Mouse (Mus musculus) myocyte (in vitro differentiated cells): ENCODE measurements around the gene Celf5. TPM values are rescaled to one million over a fixed set of nuclear protein-coding genes. Genes with fewer than 3 reads are reported as not detected.

Experiments
- H3K27me3 ChIP-seq: one replicate; pipeline ENCODE4 v1.6.1; 2011; ENCODE audit not compliant: control insufficient read depth, insufficient read depth, insufficient read length
- H3K36me3 ChIP-seq: one replicate; pipeline ENCODE4 v1.6.1; 2011; ENCODE audit not compliant: control insufficient read depth, insufficient read depth
- H3K4me2 ChIP-seq: one replicate; pipeline ENCODE4 v1.6.1; 2011; ENCODE audit warnings: low read depth, control low read depth
- H3K4me3 ChIP-seq: one replicate; pipeline ENCODE4 v1.5.1; 2011; ENCODE audit warnings: mild to moderate bottlenecking, control low read depth, moderate library complexity
- H3K79me2 ChIP-seq: one replicate; pipeline ENCODE4 v1.6.1; 2011; ENCODE audit not compliant: control insufficient read depth, insufficient read depth
- H3ac ChIP-seq: one replicate; pipeline ENCODE4 v1.6.1; 2011; ENCODE audit not compliant: control insufficient read depth, insufficient read length
- CEBPB ChIP-seq: IDR thresholded peaks from 2 replicates; pipeline ENCODE4 v1.6.1; 2011; ENCODE audit warnings: mild to moderate bottlenecking, moderate library complexity; ENCODE audit not compliant: poor library complexity, insufficient read depth, severe bottlenecking
- E2F4 ChIP-seq: IDR thresholded peaks from one replicate; pipeline ENCODE4 v1.6.1; 2011; ENCODE audit warnings: mild to moderate bottlenecking, control low read depth, moderate library complexity; ENCODE audit not compliant: insufficient read depth
- MAX ChIP-seq: IDR thresholded peaks from one replicate; pipeline ENCODE4 v1.6.1; 2011; ENCODE audit warnings: low read depth, mild to moderate bottlenecking, control low read depth
- MYOD1 ChIP-seq, 3 experiments: IDR thresholded peaks; one replicate each; pipeline ENCODE4 v1.6.1; 2011; ENCODE audit warnings: control low read depth in 2 of 3, low read depth in 2 of 3, mild to moderate bottlenecking in 2 of 3, moderate library complexity in 1 of 3; ENCODE audit not compliant: insufficient read length in 2 of 3, control insufficient read depth in 1 of 3
- MYOG ChIP-seq, 3 experiments: IDR thresholded peaks; one replicate each; pipeline ENCODE4 v1.6.1; 2011; ENCODE audit warnings: control low read depth in 2 of 3, low read depth in 2 of 3, mild to moderate bottlenecking in 2 of 3; ENCODE audit not compliant: insufficient read length in 2 of 3, control insufficient read depth in 1 of 3, insufficient read depth in 1 of 3
- POLR2A ChIP-seq: IDR thresholded peaks from one replicate; pipeline ENCODE4 v1.6.1; 2011; ENCODE audit warnings: low read depth, mild to moderate bottlenecking, control low read depth, moderate library complexity; ENCODE audit not compliant: insufficient read length
- POLR2AphosphoS2 ChIP-seq: IDR thresholded peaks from one replicate; pipeline ENCODE4 v1.6.1; 2011; ENCODE audit warnings: low read depth, control low read depth; ENCODE audit not compliant: insufficient read length
- REST ChIP-seq: IDR thresholded peaks from one replicate; pipeline ENCODE4 v1.6.1; 2011; ENCODE audit warnings: mild to moderate bottlenecking, control low read depth, moderate library complexity; ENCODE audit not compliant: insufficient read depth, insufficient read length
- SRF ChIP-seq: IDR thresholded peaks from one replicate; pipeline ENCODE4 v1.6.1; 2011; ENCODE audit warnings: low read depth; ENCODE audit not compliant: control insufficient read depth, insufficient read length
- TCF12 ChIP-seq: IDR thresholded peaks from one replicate; pipeline ENCODE4 v1.6.1; 2011; ENCODE audit warnings: mild to moderate bottlenecking, control low read depth; ENCODE audit not compliant: poor library complexity, insufficient read depth, severe bottlenecking
- TCF3 ChIP-seq: IDR thresholded peaks from one replicate; pipeline ENCODE4 v1.6.1; 2011; ENCODE audit warnings: low read depth, control low read depth; ENCODE audit not compliant: insufficient read length
- USF1 ChIP-seq: IDR thresholded peaks from one replicate; pipeline ENCODE4 v1.6.1; 2011; ENCODE audit warnings: low read depth, mild to moderate bottlenecking, control low read depth, moderate library complexity
- polyA plus RNA-seq: library from polyadenylated mRNA; unstranded; fragments of >200 nt; fragmentation: generic; extraction: Trizol; gene quantifications from one replicate; pipeline ENCODE4 v1.2.1, GENCODE M21; 2012; ENCODE audit warnings: missing spikeins

Gene Celf5
- polyA plus RNA-seq, 1 experiment, result 0.37 TPM

DNA sequence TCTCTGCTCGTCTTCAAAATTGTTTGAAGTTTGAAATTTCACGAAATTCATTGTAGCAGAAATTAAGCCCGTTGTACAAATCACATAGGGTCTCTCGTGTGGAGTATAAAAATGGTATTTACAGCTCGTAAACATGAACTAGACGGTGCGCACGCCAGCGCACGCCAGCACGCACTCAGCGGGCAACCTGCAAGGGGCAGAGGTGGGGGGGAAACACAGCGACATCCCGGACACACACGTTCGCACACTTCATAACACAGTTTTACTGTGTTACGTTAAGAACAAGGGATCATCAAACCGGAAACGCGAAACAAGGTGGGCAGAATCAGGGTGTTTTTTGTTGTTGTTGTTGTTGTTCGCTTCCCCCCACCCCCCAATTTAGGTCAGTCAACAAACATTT lies 23.1 kb downstream of the Celf5 start:
- Histone ChIP-seq H3K79me2 (no peaks in the 10 kb centered on the region), H3K36me3 (no peaks in the 10 kb centered on the region), H3K4me2 (no peak overlapping the region), H3K4me3 (no peak overlapping the region), H3ac (no peak overlapping the region), H3K27me3 (no peaks in the 10 kb centered on the region)
- TF ChIP-seq CEBPB, result no peak
- no peak for TF ChIP-seq REST
- no peak for TF ChIP-seq MYOD1 (IDR thresholded peaks at IDR 0.05; ENCODE audit: control insufficient read depth in 1 of 3, insufficient read length in 2 of 3, low read depth in 2 of 3)
- TF ChIP-seq TCF12, result no peak
- TF ChIP-seq TCF3, result no peak
- no peak for TF ChIP-seq USF1
- TF ChIP-seq MAX, result no peak
- TF ChIP-seq POLR2AphosphoS2, result no peak
- TF ChIP-seq POLR2A, result no peak
- no peak for TF ChIP-seq E2F4
- TF ChIP-seq SRF, result no peak
- TF ChIP-seq MYOG (IDR thresholded peaks at IDR 0.05; ENCODE audit: control insufficient read depth in 1 of 3, insufficient read depth in 1 of 3, insufficient read length in 2 of 3, low read depth in 2 of 3), result no peak

DNA sequence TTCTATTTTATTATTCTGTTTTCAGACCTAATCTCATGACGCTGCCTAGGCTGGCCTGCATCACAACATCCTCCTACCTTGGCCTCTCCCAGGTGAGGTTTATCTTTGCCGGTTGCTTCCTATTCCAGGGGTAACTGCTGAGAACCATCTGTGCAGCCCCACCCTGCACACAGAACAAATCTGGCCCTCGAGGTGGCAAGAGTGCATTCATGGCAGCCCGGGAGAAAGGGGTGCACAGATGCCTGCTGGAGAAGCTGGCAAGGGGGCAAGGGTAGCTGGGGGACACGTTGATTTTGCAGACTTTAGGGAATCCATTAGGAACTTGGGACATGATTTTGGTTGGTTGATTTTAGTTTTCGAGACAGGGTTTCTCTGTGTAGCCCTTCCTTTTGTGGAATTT lies 24.2 kb downstream of the Celf5 start:
- H3K4me3 ChIP-seq, result no peak overlapping the region
- H3K4me2 ChIP-seq, result no peak overlapping the region
- TF ChIP-seq MYOD1 (IDR thresholded peaks at IDR 0.05; ENCODE audit: control insufficient read depth in 1 of 3, insufficient read length in 2 of 3, low read depth in 2 of 3), result no peak
- no peak for TF ChIP-seq SRF
- TF ChIP-seq REST, result no peak
- TF ChIP-seq MYOG (IDR thresholded peaks at IDR 0.05; ENCODE audit: control insufficient read depth in 1 of 3, insufficient read depth in 1 of 3, insufficient read length in 2 of 3, low read depth in 2 of 3), result no peak
- no peak for TF ChIP-seq TCF3
- no peak for TF ChIP-seq POLR2AphosphoS2
- H3K79me2 ChIP-seq, result no peaks in the 10 kb centered on the region
- no peaks in the 10 kb centered on the region for H3K36me3 ChIP-seq
- no peak overlapping the region for H3ac ChIP-seq
- no peaks in the 10 kb centered on the region for H3K27me3 ChIP-seq

DNA sequence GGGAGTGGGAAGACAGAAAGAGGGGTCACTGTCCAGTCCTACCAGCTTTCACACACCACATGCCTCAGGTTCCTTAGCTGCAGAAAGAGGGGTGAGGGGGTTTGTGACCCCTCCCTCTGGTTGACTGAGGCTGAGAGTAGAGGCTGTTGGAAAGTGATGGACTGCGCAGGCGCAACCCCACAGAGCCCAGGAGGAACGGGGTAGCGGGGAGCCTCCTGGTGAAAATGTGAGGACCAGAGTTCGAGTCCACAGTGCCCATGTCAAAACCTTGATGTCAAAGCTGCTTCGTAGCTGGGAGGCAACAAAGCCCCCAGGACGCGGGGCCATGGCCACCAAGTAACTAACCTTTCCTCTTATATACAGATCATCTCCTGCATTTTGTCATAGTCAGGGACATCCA lies 24.9 kb downstream of the Celf5 start:
- H3K27me3 ChIP-seq, result no peaks in the 10 kb centered on the region
- no peak overlapping the region for H3ac ChIP-seq
- no peaks in the 10 kb centered on the region for H3K79me2 ChIP-seq
- H3K4me3 ChIP-seq, result no peak overlapping the region
- TF ChIP-seq E2F4 (no peak), USF1 (no peak), POLR2AphosphoS2 (no peak), TCF12 (no peak), MYOD1 (IDR thresholded peaks at IDR 0.05; ENCODE audit: control insufficient read depth in 1 of 3, insufficient read length in 2 of 3, low read depth in 2 of 3) (no peak), MAX (no peak), REST (no peak)
- H3K4me2 ChIP-seq, result no peak overlapping the region
- H3K36me3 ChIP-seq, result no peaks in the 10 kb centered on the region

DNA sequence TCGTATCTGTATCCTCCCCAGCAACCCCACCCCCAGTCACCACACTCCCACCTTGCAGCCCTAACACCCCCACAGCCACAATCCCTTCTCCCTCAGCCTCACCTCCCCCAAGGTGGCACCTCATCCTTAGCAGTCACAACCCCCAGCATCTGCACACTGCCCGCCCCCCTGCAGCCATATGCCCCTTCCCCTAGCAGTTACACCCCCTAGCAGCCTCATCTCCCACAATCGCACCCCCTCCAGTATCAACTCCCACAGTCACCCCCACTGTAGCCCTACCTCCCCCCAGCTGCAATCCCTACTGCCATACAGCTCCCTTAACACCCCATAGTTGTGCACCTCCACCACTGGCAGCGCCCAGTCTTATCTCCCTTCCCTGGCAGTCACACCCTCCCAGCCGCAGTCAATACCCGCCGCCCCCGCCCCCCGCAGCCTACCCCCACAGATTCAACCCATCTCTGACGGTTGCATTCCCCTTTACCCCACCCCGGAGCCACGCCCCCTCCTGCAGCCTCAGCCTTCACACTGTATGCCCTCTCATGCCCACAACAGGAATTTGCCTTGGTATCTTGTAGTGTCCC lies 25.4 kb downstream of the Celf5 start:
- H3K27me3 ChIP-seq, result no peaks in the 10 kb centered on the region
- no peaks in the 10 kb centered on the region for H3K79me2 ChIP-seq
- no peak overlapping the region for H3K4me3 ChIP-seq
- no peak for TF ChIP-seq SRF
- no peak for TF ChIP-seq CEBPB
- TF ChIP-seq MYOG (IDR thresholded peaks at IDR 0.05; ENCODE audit: control insufficient read depth in 1 of 3, insufficient read depth in 1 of 3, insufficient read length in 2 of 3, low read depth in 2 of 3), result no peak
- no peak for TF ChIP-seq POLR2AphosphoS2
- TF ChIP-seq TCF3, result no peak
- TF ChIP-seq TCF12, result no peak
- TF ChIP-seq E2F4, result no peak
- TF ChIP-seq MYOD1 (IDR thresholded peaks at IDR 0.05; ENCODE audit: control insufficient read depth in 1 of 3, insufficient read length in 2 of 3, low read depth in 2 of 3), result no peak
- no peak for TF ChIP-seq USF1
- TF ChIP-seq MAX, result no peak
- TF ChIP-seq POLR2A, result no peak
- TF ChIP-seq REST, result no peak
- H3ac ChIP-seq, result no peak overlapping the region
- no peak overlapping the region for H3K4me2 ChIP-seq
- H3K36me3 ChIP-seq, result no peaks in the 10 kb centered on the region

- H3K4me3 ChIP-seq, result no peak within 1 kb of the TSS
- TF ChIP-seq SRF (no peak), MYOG (IDR thresholded peaks at IDR 0.05; ENCODE audit: control insufficient read depth in 1 of 3, insufficient read depth in 1 of 3, insufficient read length in 2 of 3, low read depth in 2 of 3) (no peak), MYOD1 (IDR thresholded peaks at IDR 0.05; ENCODE audit: control insufficient read depth in 1 of 3, insufficient read length in 2 of 3, low read depth in 2 of 3) (no peak), POLR2A (no peak)
- no peaks in the 10 kb centered on the region for H3K27me3 ChIP-seq
Observed at GRCm38 (mm10) chr10:81455181-81455895, 27.2 kb downstream of the Celf5 start, which contains the start of gene Nfic. Gene Nfic, minus strand, starts transcription at chr10:81455635.

More at GRCm38 (mm10) chr10:81455181-81455895, 27.2 kb downstream of the Celf5 start, which contains the start of gene Nfic:
- Histone ChIP-seq H3K79me2 (no peaks in the 10 kb centered on the region), H3ac (no peak within 1 kb of the TSS), H3K36me3 (no peaks in the 10 kb centered on the region), H3K4me2 (no peak within 1 kb of the TSS)
